Mouse (Mus musculus) bone marrow, adult 2 months (tissue): ENCODE results near the gene Cfap70.

ENCODE experiments used
- CTCF ChIP-seq: fragments of 200-500 bp; IDR thresholded peaks from 2 replicates; pipeline ENCODE4 v1.5.1; 2011; ENCODE audit warnings: low read length, control low read depth; ENCODE audit not compliant: control insufficient read depth, insufficient read depth
- POLR2A ChIP-seq: fragments of 200-500 bp; IDR thresholded peaks from 2 replicates; pipeline ENCODE4 v1.6.1; 2011; ENCODE audit warnings: low read depth, mild to moderate bottlenecking, control low read depth, low read length, borderline replicate concordance; ENCODE audit not compliant: control insufficient read depth

DNA sequence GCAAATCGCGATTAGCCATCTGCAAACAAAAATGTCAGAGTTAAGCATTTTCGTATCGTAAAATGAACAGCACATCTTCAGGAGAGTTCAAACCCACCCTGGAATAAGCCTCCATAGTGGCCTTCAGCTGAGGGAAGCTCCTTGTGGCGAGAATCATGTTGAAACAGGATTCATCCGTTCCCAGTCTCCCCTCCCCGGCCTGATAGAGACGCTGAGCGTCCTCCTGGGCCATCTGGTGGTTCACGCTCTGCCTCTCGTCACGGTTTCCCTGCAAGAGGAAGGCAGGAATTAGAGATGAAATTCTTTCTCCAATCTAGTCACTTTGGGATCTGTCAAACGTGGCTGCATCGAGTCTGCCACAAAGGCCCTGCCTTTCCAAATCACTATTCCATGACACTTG is 8.2 kb upstream of the Cfap70 start:
- no peak for TF ChIP-seq POLR2A
- no peak for TF ChIP-seq CTCF
